In genomic region chr3:42784203-42784602, GRCm38 (mm10) we compare ENCODE assay signal across 18 mouse cellular contexts.
DNase-seq lines count a peak whose midpoint lies in the region; ATAC-seq lines count a peak whose summit lies in the region.
"Had no signal": no experiment of that assay in that cellular context is flagged by ENCODE, and none has a peak within 500 bp of the region (broad histone marks: within the 10 kb centered on the region; RNA-seq: fewer than 3 reads in every experiment).

No protein-coding gene starts in this region.

- ATAC-seq in frontal cortex, adult (ENCODE audit: low TSS enrichment): peak; percentile 100
- ATAC-seq: activated CD4-positive, CD25-positive, alpha-beta regulatory T cell, adult 4 months; CD4-positive, CD25-positive, alpha-beta regulatory T cell, adult 4 months; forebrain, embryonic 13.5 days; forebrain, embryonic 15.5 days; Patski had no signal

- DNase-seq in frontal cortex, postnatal 25 days (ENCODE audit: low spot score in 2 of 2): no peak
- peak; percentile 5 for DNase-seq in right cerebral cortex, adult 18-20 months
- no peak for DNase-seq in right cerebral cortex, postnatal 4 days
- no peak for DNase-seq in kidney, adult 11 months
- DNase-seq: adrenal gland, postnatal 10 days; adrenal gland, postnatal 25 days; B cell, adult 2 months; cerebellum, adult 11-12 months; cerebellum, adult 2 months; cerebellum, adult 9-10 months; cerebellum, postnatal 10 days; cerebellum, postnatal 25 days had no signal
